Mouse (Mus musculus) hindbrain, embryonic 11.5 days (tissue): ENCODE data around the gene Sec11a. TPM values are rescaled to one million over a fixed set of nuclear protein-coding genes. Genes with fewer than 3 reads are reported as not detected.

ENCODE experiments used
- ATAC-seq: fragments of 200-750 bp; cut with Nextera tagmentation; 2 replicates; pipeline ENCODE4 v1.8.0; 2017; ENCODE audit warnings: mild to moderate bottlenecking, moderate TSS enrichment, moderate library complexity; ENCODE audit not compliant: low FRiP score
- DNase-seq: peaks from one replicate; pipeline ENCODE4 v3.0.0-alpha.2; 2015; ENCODE audit warnings: low spot score
- H3K27ac ChIP-seq: fragments of 300-500 bp; sonication (generic); 2 replicates; pipeline ENCODE4 v1.5.1; 2014; ENCODE audit warnings: mild to moderate bottlenecking, low read depth, low read length
- H3K27me3 ChIP-seq: fragments of 300-500 bp; sonication (generic); 2 replicates; pipeline ENCODE4 v1.6.1; 2014; ENCODE audit warnings: mild to moderate bottlenecking, low read length, moderate library complexity, mixed read lengths; ENCODE audit not compliant: control insufficient read depth, insufficient read depth
- H3K36me3 ChIP-seq: fragments of 300-500 bp; sonication (generic); 2 replicates; pipeline ENCODE4 v1.6.1; 2014; ENCODE audit warnings: mild to moderate bottlenecking, low read length, moderate library complexity, mixed read lengths; ENCODE audit not compliant: control insufficient read depth, insufficient read depth
- H3K4me1 ChIP-seq: fragments of 300-500 bp; sonication (generic); replicated peaks from 2 replicates; pipeline ENCODE4 v1.6.1; 2014; ENCODE audit warnings: low read length, mixed read lengths; ENCODE audit not compliant: control insufficient read depth, insufficient read depth
- H3K4me2 ChIP-seq: fragments of 300-500 bp; sonication (generic); replicated peaks from 2 replicates; pipeline ENCODE4 v1.6.1; 2014; ENCODE audit warnings: mild to moderate bottlenecking, low read depth, low read length
- H3K4me3 ChIP-seq: fragments of 300-500 bp; sonication (generic); 2 replicates; pipeline ENCODE4 v1.5.1; 2014; ENCODE audit warnings: low read depth, low read length
- H3K9ac ChIP-seq: fragments of 300-500 bp; sonication (generic); 2 replicates; pipeline ENCODE4 v1.6.1; 2014; ENCODE audit warnings: low read depth, low read length
- H3K9me3 ChIP-seq: fragments of 300-500 bp; sonication (generic); 2 replicates; pipeline ENCODE4 v1.6.1; 2016; ENCODE audit warnings: low read length; ENCODE audit not compliant: control insufficient read depth
- WGBS: fragments of 180-500 bp; shearing (Covaris S2); extraction: QIAGEN DNeasy Blood & Tissue Kit; methylation state at CpG from one replicate; pipeline ENCODE4 v1.1.7; 2014; 5-methylcytosine and 5-hydroxymethylcytosine counted together
- polyA plus RNA-seq: library from polyadenylated mRNA; unstranded; fragments of >200 nt; fragmentation: Nextera tagmentation; extraction: Ambion mirVana; gene quantifications from 2 replicates; pipeline ENCODE4 v1.2.1, GENCODE M21; 2014

Gene Sec11a
- polyA plus RNA-seq, 1 experiment from 2014 or later, result 221 TPM

- no peak overlapping the region for H3K9ac ChIP-seq
- H3K9me3 ChIP-seq, result no peaks in the 10 kb centered on the region
- WGBS, result 86% methylated on average over 7 of the region's 7 CpGs
- no peak overlapping the region for H3K27ac ChIP-seq
- no peaks in the 10 kb centered on the region for H3K27me3 ChIP-seq
- H3K4me2 ChIP-seq, result no peak overlapping the region
- no peaks in the 10 kb centered on the region; the same call in 1 of the 2 replicates for H3K4me1 ChIP-seq
- H3K36me3 ChIP-seq, result 0 out of 2 replicates have a peak, but pooled peaks cover 11% of the 10 kb centered on the region
- ATAC-seq (no peak), DNase-seq (no peak)
- no peak overlapping the region for H3K4me3 ChIP-seq
Measured at GRCm38 (mm10) chr7:80897134-80897533, 50.4 kb downstream of the Sec11a start.

DNA sequence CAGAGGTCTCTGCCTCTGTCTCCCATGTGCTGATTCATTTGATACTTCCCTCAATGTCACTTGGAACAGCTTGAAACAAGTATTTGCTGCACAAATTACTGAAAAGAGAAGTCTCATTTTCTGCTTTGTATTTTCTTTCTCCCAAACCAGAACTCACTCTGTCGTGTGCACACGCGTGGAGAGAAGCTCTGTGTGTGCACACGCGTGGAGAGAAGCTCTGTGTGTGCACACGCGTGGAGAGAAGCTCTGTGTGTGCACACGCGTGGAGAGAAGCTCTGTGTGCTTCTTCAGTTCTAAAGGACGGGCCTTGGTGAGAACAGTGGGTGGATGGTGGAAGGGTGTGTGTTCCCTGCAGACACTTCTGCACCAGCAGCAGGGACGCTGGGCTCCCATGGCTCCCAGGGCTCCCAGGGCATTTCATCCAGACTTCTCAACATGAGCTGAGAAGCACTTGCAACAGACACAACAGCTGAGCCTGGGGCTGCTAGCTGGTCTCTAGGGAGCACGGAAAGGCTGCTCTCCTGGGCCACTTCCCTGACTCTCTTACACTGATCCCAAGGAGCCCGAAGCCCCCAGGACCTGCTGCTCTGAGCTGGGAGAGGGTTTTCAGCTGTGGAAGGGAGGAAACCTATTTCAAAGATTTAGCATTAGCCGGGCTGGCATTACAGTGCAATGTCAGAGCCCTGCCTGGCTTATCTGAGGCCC lies 52.6 kb downstream of the Sec11a start:
- no peaks in the 10 kb centered on the region for H3K9me3 ChIP-seq
- DNase-seq, result no peak
- no peaks in the 10 kb centered on the region for H3K27me3 ChIP-seq
- 95% methylated on average over 14 of the region's 14 CpGs for WGBS
- no peak overlapping the region for H3K4me2 ChIP-seq
- H3K36me3 ChIP-seq, result 0 out of 2 replicates have a peak, but pooled peaks cover 14% of the 10 kb centered on the region
- H3K27ac ChIP-seq, result no peak overlapping the region
- no peaks in the 10 kb centered on the region for H3K4me1 ChIP-seq
- ATAC-seq, result no peak
- no peak overlapping the region for H3K9ac ChIP-seq
- no peak overlapping the region for H3K4me3 ChIP-seq

DNA sequence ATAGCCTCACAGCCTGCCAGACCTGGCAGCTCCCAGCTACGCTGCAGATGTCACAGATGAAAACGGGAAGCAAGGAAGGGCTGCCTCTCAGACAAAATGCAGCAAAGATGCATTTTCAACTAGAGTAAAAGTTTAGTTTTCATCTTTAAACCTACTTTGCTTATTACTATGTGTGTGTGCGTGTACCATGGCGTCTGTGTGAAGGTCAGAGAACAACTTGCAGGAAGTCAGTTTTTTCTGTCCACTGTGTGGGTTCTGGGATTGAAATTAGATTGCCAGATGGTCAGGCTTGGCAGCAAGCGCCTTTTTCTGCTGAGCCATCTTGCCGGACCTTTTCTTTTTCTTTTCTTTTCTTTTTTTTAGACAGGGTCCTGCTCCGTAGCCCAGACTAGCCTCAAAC lies 53.4 kb downstream of the Sec11a start:
- peaks cover 3% of the 10 kb centered on the region for H3K4me1 ChIP-seq
- no peaks in the 10 kb centered on the region for H3K27me3 ChIP-seq
- H3K9me3 ChIP-seq, result no peaks in the 10 kb centered on the region
- H3K36me3 ChIP-seq, result 0 out of 2 replicates have a peak, but pooled peaks cover 14% of the 10 kb centered on the region
- H3K4me3 ChIP-seq, result no peak overlapping the region
- no peak overlapping the region for H3K27ac ChIP-seq
- H3K4me2 ChIP-seq, result no peak overlapping the region
- no peak for DNase-seq
- no peak overlapping the region for H3K9ac ChIP-seq
- WGBS, result 88% methylated on average over 7 of the region's 7 CpGs
- ATAC-seq, result no peak

DNA sequence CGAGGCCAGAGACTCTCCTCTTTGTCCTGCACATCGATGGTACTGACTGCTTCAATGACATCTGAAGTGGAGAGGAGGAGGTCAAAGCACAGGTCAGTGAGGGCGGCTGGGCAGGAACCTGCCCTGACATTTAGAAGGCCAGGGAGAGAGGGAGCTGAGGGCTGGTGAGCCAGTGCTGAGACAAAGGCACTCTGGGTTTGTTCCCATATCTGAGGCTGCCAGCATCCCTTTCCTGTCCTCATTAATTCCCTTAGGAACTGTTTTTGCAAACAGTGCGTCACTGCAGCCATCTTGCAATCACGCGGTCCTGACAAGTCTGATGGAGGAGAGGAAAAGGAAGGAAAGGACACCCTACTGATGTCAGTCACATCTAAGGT lies 53.8 kb downstream of the Sec11a start:
- Histone ChIP-seq H3K9ac (no peak overlapping the region), H3K27ac (no peak overlapping the region), H3K27me3 (no peaks in the 10 kb centered on the region), H3K4me1 (peaks cover 3% of the 10 kb centered on the region), H3K36me3 (0 out of 2 replicates have a peak, but pooled peaks cover 14% of the 10 kb centered on the region), H3K4me2 (no peak overlapping the region), H3K4me3 (no peak overlapping the region), H3K9me3 (no peaks in the 10 kb centered on the region)
- no peak for DNase-seq
- no peak for ATAC-seq
- WGBS, result 90% methylated on average over 6 of the region's 6 CpGs

- no peak overlapping the region for H3K27ac ChIP-seq
- no peak overlapping the region for H3K4me2 ChIP-seq
- DNase-seq, result no peak
- ATAC-seq, result no peak
- H3K9ac ChIP-seq, result no peak overlapping the region
- no peaks in the 10 kb centered on the region for H3K27me3 ChIP-seq
- peaks cover 3% of the 10 kb centered on the region for H3K4me1 ChIP-seq
- 95% methylated on average over 15 of the region's 15 CpGs for WGBS
- H3K9me3 ChIP-seq, result no peaks in the 10 kb centered on the region
- H3K4me3 ChIP-seq, result no peak overlapping the region
- H3K36me3 ChIP-seq, result 0 out of 2 replicates have a peak, but pooled peaks cover 14% of the 10 kb centered on the region
Measured at GRCm38 (mm10) chr7:80893086-80893752, 54.4 kb downstream of the Sec11a start.

GRCm38 (mm10) chr7:80889841-80890241 lies 57.7 kb downstream of the Sec11a start:
- H3K27ac ChIP-seq, result peak overlapping the region; percentile 73; the same call in 1 of the 2 replicates
- 83% methylated on average over 13 of the region's 13 CpGs for WGBS
- H3K4me3 ChIP-seq, result no peak overlapping the region
- H3K9ac ChIP-seq, result peak overlapping the region; percentile 29; the same call in 1 of the 2 replicates
- no peak overlapping the region for H3K4me2 ChIP-seq
- 0 out of 2 replicates have a peak, but pooled peaks cover 12% of the 10 kb centered on the region for H3K36me3 ChIP-seq
- ATAC-seq (no peak), DNase-seq (no peak)
- H3K27me3 ChIP-seq, result no peaks in the 10 kb centered on the region
- no peaks in the 10 kb centered on the region for H3K9me3 ChIP-seq
- peaks cover 3% of the 10 kb centered on the region for H3K4me1 ChIP-seq

DNA sequence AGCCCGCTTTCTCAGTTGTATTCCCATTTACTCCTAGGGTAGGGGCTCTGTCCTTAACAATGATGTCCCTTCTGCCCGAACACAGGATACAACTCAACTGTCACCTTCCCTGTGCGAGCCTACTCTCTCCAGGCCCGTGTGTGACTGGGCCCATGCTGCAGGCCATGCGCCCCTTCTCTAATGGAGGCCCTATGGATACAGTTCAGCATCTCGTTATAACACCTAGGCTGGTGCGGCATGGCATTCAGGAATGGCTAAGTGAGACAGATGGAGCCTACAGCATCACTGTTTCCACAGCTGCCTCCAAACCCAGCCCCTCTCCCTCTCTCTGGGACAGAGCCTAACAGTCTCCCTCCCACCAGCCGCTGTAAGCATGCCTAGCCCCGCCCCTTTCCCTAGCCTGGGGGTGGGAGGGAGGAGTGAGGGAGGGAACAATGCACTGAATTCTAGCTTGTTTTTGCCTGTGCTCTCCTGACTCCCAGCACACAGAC lies 58.5 kb downstream of the Sec11a start:
- no peaks in the 10 kb centered on the region for H3K9me3 ChIP-seq
- peaks cover 3% of the 10 kb centered on the region for H3K4me1 ChIP-seq
- peak overlapping the region; percentile 29; the same call in 1 of the 2 replicates for H3K9ac ChIP-seq
- ATAC-seq (peak; percentile 84), DNase-seq (peak; percentile 83)
- 52% methylated on average over 9 of the region's 9 CpGs for WGBS
- H3K27ac ChIP-seq, result peak overlapping the region; percentile 73
- 0 out of 2 replicates have a peak, but pooled peaks cover 12% of the 10 kb centered on the region for H3K36me3 ChIP-seq
- no peaks in the 10 kb centered on the region for H3K27me3 ChIP-seq
- no peak overlapping the region for H3K4me3 ChIP-seq
- no peak overlapping the region for H3K4me2 ChIP-seq

GRCm38 (mm10) chr7:80888595-80888994 lies 59.0 kb downstream of the Sec11a start:
- peaks cover 3% of the 10 kb centered on the region for H3K4me1 ChIP-seq
- no peaks in the 10 kb centered on the region for H3K27me3 ChIP-seq
- no peak overlapping the region for H3K9ac ChIP-seq
- peak overlapping the region; percentile 73 for H3K27ac ChIP-seq
- no peak overlapping the region for H3K4me2 ChIP-seq
- H3K36me3 ChIP-seq, result 0 out of 2 replicates have a peak, but pooled peaks cover 10% of the 10 kb centered on the region
- ATAC-seq (peak; percentile 36), DNase-seq (no peak)
- H3K9me3 ChIP-seq, result no peaks in the 10 kb centered on the region
- 68% methylated on average over 7 of the region's 7 CpGs for WGBS
- no peak overlapping the region for H3K4me3 ChIP-seq
